Mouse (Mus musculus): ENCODE data around the gene Ankrd16. TPM values are rescaled to one million over a fixed set of nuclear protein-coding genes. Genes with fewer than 3 reads are reported as not detected.
A peak's percentile ranks its signal among the peaks of the same experiment; 100 is the strongest.

Gene Ankrd16
- polyA plus RNA-seq (2014; fragmentation: Nextera tagmentation; extraction: Ambion mirVana) = 33.2 and 34.8 TPM in 2 replicates

- DNase-seq (ENCODE audit: low spot score) = peak; percentile 100
- Histone ChIP-seq H3K4me3 (ENCODE audit: low read depth, low read length) (peak within 1 kb of the TSS; percentile 81), H3K9me3 (ENCODE audit: control insufficient read depth, low read length) (no peaks in the 10 kb centered on the region), H3K9ac (ENCODE audit: low read length) (peak within 1 kb of the TSS; percentile 82), H3K27ac (ENCODE audit: low read depth, low read length) (peak within 1 kb of the TSS; percentile 90), H3K27me3 (ENCODE audit: control insufficient read depth, insufficient read depth, low read length) (no peaks in the 10 kb centered on the region), H3K4me1 (replicated peaks; ENCODE audit: control insufficient read depth, insufficient read depth, low read length) (peaks cover 2% of the 10 kb centered on the region; the same call in 1 of the 2 replicates), H3K4me2 (ENCODE audit: low read depth, low read length, severe bottlenecking) (peak within 1 kb of the TSS; percentile 83), H3K36me3 (ENCODE audit: control insufficient read depth, insufficient read depth, low read length) (peaks cover 9% of the 10 kb centered on the region; the same call in 1 of the 2 replicates)
- peak; percentile 96 for ATAC-seq (replicated peaks; ENCODE audit: low FRiP score)
- under 1% methylated on average over 73 of the region's 73 CpGs for WGBS
Measured at GRCm38 (mm10) chr2:11777091-11778068, at the start of gene Ankrd16, which contains the start of gene Fbh1. Ankrd16 (plus strand) TSS chr2:11777876. Fbh1 (minus strand) TSS chr2:11777582.

GRCm38 (mm10) chr2:11729091-11729490 lies 48.6 kb upstream of the Ankrd16 start:
- Histone ChIP-seq H3K4me2 (ENCODE audit: low read depth, low read length, severe bottlenecking) (no peak overlapping the region), H3K4me3 (ENCODE audit: low read depth, low read length) (no peak overlapping the region), H3K9ac (ENCODE audit: low read length) (no peak overlapping the region), H3K9me3 (ENCODE audit: control insufficient read depth, low read length) (no peaks in the 10 kb centered on the region), H3K36me3 (ENCODE audit: control insufficient read depth, insufficient read depth, low read length) (no peaks in the 10 kb centered on the region), H3K27ac (ENCODE audit: low read depth, low read length) (no peak overlapping the region), H3K4me1 (replicated peaks; ENCODE audit: control insufficient read depth, insufficient read depth, low read length) (no peaks in the 10 kb centered on the region), H3K27me3 (ENCODE audit: control insufficient read depth, insufficient read depth, low read length) (no peaks in the 10 kb centered on the region)
- 62% methylated on average over 3 of the region's 3 CpGs for WGBS
- DNase-seq (ENCODE audit: low spot score) (no peak), ATAC-seq (replicated peaks; ENCODE audit: low FRiP score) (no peak)

- ATAC-seq (replicated peaks; ENCODE audit: low FRiP score) = no peak
- Histone ChIP-seq H3K4me3 (ENCODE audit: low read depth, low read length) (no peak overlapping the region), H3K9ac (ENCODE audit: low read length) (no peak overlapping the region), H3K4me1 (replicated peaks; ENCODE audit: control insufficient read depth, insufficient read depth, low read length) (no peaks in the 10 kb centered on the region), H3K27me3 (ENCODE audit: control insufficient read depth, insufficient read depth, low read length) (no peaks in the 10 kb centered on the region), H3K4me2 (ENCODE audit: low read depth, low read length, severe bottlenecking) (no peak overlapping the region), H3K36me3 (ENCODE audit: control insufficient read depth, insufficient read depth, low read length) (no peaks in the 10 kb centered on the region), H3K9me3 (ENCODE audit: control insufficient read depth, low read length) (no peaks in the 10 kb centered on the region), H3K27ac (ENCODE audit: low read depth, low read length) (no peak overlapping the region)
- 72% methylated on average over 5 of the region's 5 CpGs for WGBS
- DNase-seq (ENCODE audit: low spot score) = no peak
Measured at GRCm38 (mm10) chr2:11732978-11733377, 44.7 kb upstream of the Ankrd16 start.

- Histone ChIP-seq H3K9me3 (ENCODE audit: control insufficient read depth, low read length) (no peaks in the 10 kb centered on the region), H3K4me1 (replicated peaks; ENCODE audit: control insufficient read depth, insufficient read depth, low read length) (no peaks in the 10 kb centered on the region), H3K27ac (ENCODE audit: low read depth, low read length) (no peak overlapping the region), H3K4me3 (ENCODE audit: low read depth, low read length) (no peak overlapping the region), H3K36me3 (ENCODE audit: control insufficient read depth, insufficient read depth, low read length) (no peaks in the 10 kb centered on the region; the same call in 1 of the 2 replicates), H3K4me2 (ENCODE audit: low read depth, low read length, severe bottlenecking) (no peak overlapping the region), H3K9ac (ENCODE audit: low read length) (no peak overlapping the region), H3K27me3 (ENCODE audit: control insufficient read depth, insufficient read depth, low read length) (no peaks in the 10 kb centered on the region)
- ATAC-seq (replicated peaks; ENCODE audit: low FRiP score) (no peak), DNase-seq (ENCODE audit: low spot score) (no peak)
- 87% methylated on average over 6 of the region's 6 CpGs for WGBS
Measured at GRCm38 (mm10) chr2:11735853-11736252, 41.8 kb upstream of the Ankrd16 start.

GRCm38 (mm10) chr2:11738794-11739193 lies 38.9 kb upstream of the Ankrd16 start:
- Histone ChIP-seq H3K9me3 (ENCODE audit: control insufficient read depth, low read length) (no peaks in the 10 kb centered on the region), H3K4me1 (replicated peaks; ENCODE audit: control insufficient read depth, insufficient read depth, low read length) (no peaks in the 10 kb centered on the region), H3K36me3 (ENCODE audit: control insufficient read depth, insufficient read depth, low read length) (peaks cover 2% of the 10 kb centered on the region; the same call in 1 of the 2 replicates), H3K9ac (ENCODE audit: low read length) (no peak overlapping the region), H3K4me3 (ENCODE audit: low read depth, low read length) (no peak overlapping the region), H3K4me2 (ENCODE audit: low read depth, low read length, severe bottlenecking) (no peak overlapping the region), H3K27ac (ENCODE audit: low read depth, low read length) (no peak overlapping the region), H3K27me3 (ENCODE audit: control insufficient read depth, insufficient read depth, low read length) (no peaks in the 10 kb centered on the region)
- ATAC-seq (replicated peaks; ENCODE audit: low FRiP score) = no peak
- WGBS = 89% methylated on average over 3 of the region's 3 CpGs
- DNase-seq (ENCODE audit: low spot score) = no peak

GRCm38 (mm10) chr2:11739516-11740051 lies 38.1 kb upstream of the Ankrd16 start:
- 93% methylated on average over 4 of the region's 4 CpGs for WGBS
- peaks cover 2% of the 10 kb centered on the region; the same call in 1 of the 2 replicates for H3K36me3 ChIP-seq (ENCODE audit: control insufficient read depth, insufficient read depth, low read length)
- ATAC-seq (replicated peaks; ENCODE audit: low FRiP score) (no peak), DNase-seq (ENCODE audit: low spot score) (no peak)
- H3K27ac ChIP-seq (ENCODE audit: low read depth, low read length) = no peak overlapping the region
- H3K9me3 ChIP-seq (ENCODE audit: control insufficient read depth, low read length) = no peaks in the 10 kb centered on the region
- H3K4me3 ChIP-seq (ENCODE audit: low read depth, low read length) = no peak overlapping the region
- no peaks in the 10 kb centered on the region for H3K4me1 ChIP-seq (replicated peaks; ENCODE audit: control insufficient read depth, insufficient read depth, low read length)
- H3K27me3 ChIP-seq (ENCODE audit: control insufficient read depth, insufficient read depth, low read length) = no peaks in the 10 kb centered on the region
- H3K4me2 ChIP-seq (ENCODE audit: low read depth, low read length, severe bottlenecking) = no peak overlapping the region
- H3K9ac ChIP-seq (ENCODE audit: low read length) = no peak overlapping the region

- DNase-seq (ENCODE audit: low spot score) (no peak), ATAC-seq (replicated peaks; ENCODE audit: low FRiP score) (no peak)
- Histone ChIP-seq H3K9ac (ENCODE audit: low read length) (no peak overlapping the region), H3K4me1 (replicated peaks; ENCODE audit: control insufficient read depth, insufficient read depth, low read length) (no peaks in the 10 kb centered on the region), H3K36me3 (ENCODE audit: control insufficient read depth, insufficient read depth, low read length) (peaks cover 25% of the 10 kb centered on the region; the same call in 1 of the 2 replicates), H3K9me3 (ENCODE audit: control insufficient read depth, low read length) (no peaks in the 10 kb centered on the region), H3K27me3 (ENCODE audit: control insufficient read depth, insufficient read depth, low read length) (no peaks in the 10 kb centered on the region), H3K4me3 (ENCODE audit: low read depth, low read length) (no peak overlapping the region), H3K4me2 (ENCODE audit: low read depth, low read length, severe bottlenecking) (no peak overlapping the region), H3K27ac (ENCODE audit: low read depth, low read length) (no peak overlapping the region)
- 93% methylated on average over 4 of the region's 4 CpGs for WGBS
Measured at GRCm38 (mm10) chr2:11762541-11762940, 15.1 kb upstream of the Ankrd16 start.

- Histone ChIP-seq H3K9me3 (ENCODE audit: control insufficient read depth, low read length) (no peaks in the 10 kb centered on the region), H3K27me3 (ENCODE audit: control insufficient read depth, insufficient read depth, low read length) (no peaks in the 10 kb centered on the region), H3K36me3 (ENCODE audit: control insufficient read depth, insufficient read depth, low read length) (peaks cover 17% of the 10 kb centered on the region; the same call in 1 of the 2 replicates), H3K9ac (ENCODE audit: low read length) (no peak overlapping the region), H3K4me2 (ENCODE audit: low read depth, low read length, severe bottlenecking) (no peak overlapping the region), H3K27ac (ENCODE audit: low read depth, low read length) (no peak overlapping the region), H3K4me1 (replicated peaks; ENCODE audit: control insufficient read depth, insufficient read depth, low read length) (no peaks in the 10 kb centered on the region), H3K4me3 (ENCODE audit: low read depth, low read length) (no peak overlapping the region)
- DNase-seq (ENCODE audit: low spot score) (no peak), ATAC-seq (replicated peaks; ENCODE audit: low FRiP score) (no peak)
- 94% methylated on average over 4 of the region's 4 CpGs for whole genome bisulfite sequencing
Measured at GRCm38 (mm10) chr2:11765694-11766093, 12.0 kb upstream of the Ankrd16 start.

Data from forebrain, embryonic 11.5 days (tissue).